Mouse (Mus musculus) skeletal muscle tissue, postnatal 0 days (tissue): ENCODE results near the gene Rbfox1. TPM values are rescaled to one million over a fixed set of nuclear protein-coding genes. Genes with fewer than 3 reads are reported as not detected.

Experiments
- polyA plus RNA-seq: library from polyadenylated mRNA; unstranded; fragments of >200 nt; fragmentation: Nextera tagmentation; extraction: Ambion mirVana; gene quantifications from 2 replicates; pipeline ENCODE4 v1.2.1, GENCODE M21; 2015

Gene Rbfox1
- 62.7 and 77.7 TPM in 2 replicates for polyA plus RNA-seq

GRCm38 (mm10) chr16:5884746-5885689 lies at the start of gene Rbfox1:
Gene Rbfox1 (plus strand): TSS chr16:5885355.

